Mouse (Mus musculus) liver, adult (tissue): Measurements from ENCODE around the gene Olfr548-ps1.

Experiments used
- GATA4 ChIP-seq: IDR thresholded peaks from 2 replicates; pipeline ENCODE4 v1.6.1; 2014; ENCODE audit warnings: mild to moderate bottlenecking, low read length; ENCODE audit not compliant: insufficient replicate concordance

The Olfr548-ps1 gene

GRCm38 (mm10) chr7:102564999-102565997 is 24.6 kb downstream of the Olfr548-ps1 start, which contains the start of gene Trim21:
Gene Trim21, minus strand, starts transcription at chr7:102565486.
- TF ChIP-seq GATA4 = no peak; the same call in 1 of the 2 replicates

- TF ChIP-seq GATA4 = no peak
These were observed 25.5 kb downstream of the Olfr548-ps1 start for GRCm38 (mm10) chr7:102566219-102566618.

GRCm38 (mm10) chr7:102571142-102571541 is 30.4 kb downstream of the Olfr548-ps1 start, which contains the start of gene Olfr550:
Gene Olfr550, plus strand, starts transcription at chr7:102571442.
- no peak for TF ChIP-seq GATA4

GRCm38 (mm10) chr7:102573174-102573830 is 32.6 kb downstream of the Olfr548-ps1 start:
- TF ChIP-seq GATA4 = no peak

- no peak for TF ChIP-seq GATA4
These were observed 35.3 kb downstream of the Olfr548-ps1 start for GRCm38 (mm10) chr7:102575998-102576397.

GRCm38 (mm10) chr7:102591786-102592185 is 51.1 kb downstream of the Olfr548-ps1 start, which contains the start of gene Olfr551:
Gene Olfr551, minus strand, starts transcription at chr7:102591886.
- TF ChIP-seq GATA4 = no peak
